Mouse (Mus musculus): ENCODE results near the gene Manbal. TPM values are rescaled to one million over a fixed set of nuclear protein-coding genes. Genes with fewer than 3 reads are reported as not detected.

Gene Manbal
- polyA plus RNA-seq, 1 experiment: 101 TPM

DNA sequence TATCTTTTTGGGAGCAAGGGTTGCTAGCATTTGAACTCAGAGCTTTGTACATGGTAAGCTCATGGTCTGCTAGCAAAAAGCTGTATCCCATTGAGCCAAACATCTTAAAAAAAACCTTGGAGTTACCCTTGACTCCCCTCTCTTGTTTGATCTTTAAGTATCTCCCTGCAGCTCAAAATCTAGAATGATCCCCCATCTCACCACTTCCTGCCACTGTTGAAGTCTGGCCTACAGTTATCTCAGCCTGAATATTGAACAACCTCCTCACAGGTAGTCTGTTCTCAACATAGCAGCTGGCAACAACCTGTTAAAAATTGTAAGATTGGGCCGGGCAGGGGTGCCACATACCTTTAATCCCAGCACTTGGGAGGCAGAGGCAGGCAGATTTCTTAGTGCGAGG is 33.9 kb downstream of the Manbal start:
- Histone ChIP-seq H3K4me1 (ENCODE audit: control insufficient read depth, insufficient read depth, low read length) (no peaks in the 10 kb centered on the region), H3K4me3 (ENCODE audit: insufficient read depth, low read length) (no peak overlapping the region), H3K27ac (ENCODE audit: insufficient read depth, low read length) (no peak overlapping the region)
- TF ChIP-seq POLR2A (IDR thresholded peaks at IDR 0.05; ENCODE audit: extremely low read depth, insufficient read depth, low read length) (no peak), CTCF (IDR thresholded peaks at IDR 0.05; ENCODE audit: extremely low read depth, insufficient read depth, low read length) (no peak)

DNA sequence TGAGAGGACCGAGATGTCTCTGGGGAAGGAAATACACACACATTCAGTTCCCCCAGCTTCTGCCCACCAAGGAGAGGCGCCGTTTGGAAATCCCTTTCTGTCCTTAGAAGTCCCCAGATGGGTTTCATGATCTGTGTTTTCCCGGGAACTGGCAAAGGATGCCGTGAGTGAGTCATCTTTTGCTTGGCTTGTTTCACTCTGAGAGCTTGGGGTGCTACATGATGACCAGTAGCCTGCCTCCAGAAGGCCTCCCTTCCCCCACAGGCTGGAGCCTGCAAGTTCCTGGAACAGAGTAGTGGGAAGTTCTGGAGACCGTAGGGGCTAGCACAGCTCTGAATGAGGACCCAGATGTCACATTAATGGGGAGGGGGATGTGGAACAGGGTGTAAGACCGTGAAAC is 40.2 kb downstream of the Manbal start:
- H3K4me1 ChIP-seq (ENCODE audit: control insufficient read depth, insufficient read depth, low read length): no peaks in the 10 kb centered on the region; the same call in 1 of the 2 replicates
- H3K27ac ChIP-seq (ENCODE audit: insufficient read depth, low read length): no peak overlapping the region
- no peak overlapping the region for H3K4me3 ChIP-seq (ENCODE audit: insufficient read depth, low read length)
- no peak for TF ChIP-seq POLR2A (IDR thresholded peaks at IDR 0.05; ENCODE audit: extremely low read depth, insufficient read depth, low read length)
- TF ChIP-seq CTCF (IDR thresholded peaks at IDR 0.05; ENCODE audit: extremely low read depth, insufficient read depth, low read length): no peak

DNA sequence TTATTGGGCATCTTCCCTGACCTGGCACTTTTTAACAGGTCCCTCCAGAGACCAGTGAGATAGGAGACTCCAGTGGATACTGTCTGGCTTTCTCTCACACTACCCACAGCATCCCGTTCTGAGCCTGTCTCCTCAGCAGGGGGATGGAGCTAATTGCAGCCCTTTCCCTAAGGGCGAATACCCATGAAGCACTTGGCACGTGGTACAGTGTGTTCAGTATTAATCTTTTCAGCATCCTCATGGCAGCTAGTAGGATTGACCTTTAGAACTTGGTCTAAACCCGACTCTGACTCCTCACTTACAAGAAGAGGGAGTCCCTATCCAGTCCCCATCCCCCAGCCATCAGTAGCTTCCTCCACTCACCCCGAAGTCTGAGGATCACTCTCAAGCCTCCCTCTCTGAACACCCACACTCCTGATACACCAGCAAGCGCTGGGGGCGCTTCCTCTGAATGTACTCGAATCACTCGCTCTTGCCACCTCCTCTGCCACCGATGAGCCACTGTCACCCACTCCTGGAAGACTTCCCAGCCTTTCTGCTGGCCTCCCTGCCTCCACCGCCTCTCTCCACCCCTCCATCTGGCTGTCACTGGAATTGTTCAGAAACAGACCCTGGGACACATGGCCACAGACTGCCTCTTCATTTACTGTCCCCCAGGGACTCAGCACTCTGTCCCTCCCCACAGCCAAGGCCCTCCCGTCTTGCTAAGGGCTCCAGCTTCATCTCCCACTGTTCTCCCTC is 42.6 kb downstream of the Manbal start:
- Histone ChIP-seq H3K4me1 (ENCODE audit: control insufficient read depth, insufficient read depth, low read length) (no peaks in the 10 kb centered on the region; the same call in 1 of the 2 replicates), H3K27ac (ENCODE audit: insufficient read depth, low read length) (no peak overlapping the region), H3K4me3 (ENCODE audit: insufficient read depth, low read length) (no peak overlapping the region)
- TF ChIP-seq CTCF (IDR thresholded peaks at IDR 0.05; ENCODE audit: extremely low read depth, insufficient read depth, low read length) (no peak), POLR2A (IDR thresholded peaks at IDR 0.05; ENCODE audit: extremely low read depth, insufficient read depth, low read length) (no peak)

DNA sequence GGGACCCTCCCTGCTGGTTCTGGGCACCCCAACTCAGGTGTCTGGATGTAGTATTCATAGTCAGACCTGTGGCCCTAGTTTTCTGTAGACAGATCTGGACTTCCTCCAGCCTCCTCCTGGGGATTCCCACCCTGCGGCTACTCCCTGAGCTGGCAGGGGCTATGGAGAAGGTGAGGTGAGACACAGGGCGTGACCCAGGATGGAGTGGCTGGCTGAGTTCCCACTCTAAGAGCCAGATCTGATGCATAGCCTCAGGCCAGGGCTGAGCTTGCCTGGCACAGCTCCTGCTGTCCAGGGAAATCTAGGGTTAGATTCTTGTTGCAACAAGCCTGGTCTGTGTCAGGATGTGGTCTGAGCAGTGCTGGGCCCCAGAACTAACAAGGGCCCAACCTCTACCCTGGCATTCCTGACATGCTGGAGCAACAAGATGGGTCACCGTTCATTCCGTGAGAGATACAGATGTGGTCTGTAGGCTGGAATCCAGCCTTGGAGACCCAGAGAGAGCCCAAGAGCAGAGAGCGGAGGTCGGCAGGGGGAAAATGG is 43.8 kb downstream of the Manbal start:
- Histone ChIP-seq H3K4me3 (ENCODE audit: insufficient read depth, low read length) (no peak overlapping the region), H3K27ac (ENCODE audit: insufficient read depth, low read length) (no peak overlapping the region), H3K4me1 (ENCODE audit: control insufficient read depth, insufficient read depth, low read length) (no peaks in the 10 kb centered on the region; the same call in 1 of the 2 replicates)
- TF ChIP-seq POLR2A (IDR thresholded peaks at IDR 0.05; ENCODE audit: extremely low read depth, insufficient read depth, low read length): no peak
- no peak for TF ChIP-seq CTCF (IDR thresholded peaks at IDR 0.05; ENCODE audit: extremely low read depth, insufficient read depth, low read length)

DNA sequence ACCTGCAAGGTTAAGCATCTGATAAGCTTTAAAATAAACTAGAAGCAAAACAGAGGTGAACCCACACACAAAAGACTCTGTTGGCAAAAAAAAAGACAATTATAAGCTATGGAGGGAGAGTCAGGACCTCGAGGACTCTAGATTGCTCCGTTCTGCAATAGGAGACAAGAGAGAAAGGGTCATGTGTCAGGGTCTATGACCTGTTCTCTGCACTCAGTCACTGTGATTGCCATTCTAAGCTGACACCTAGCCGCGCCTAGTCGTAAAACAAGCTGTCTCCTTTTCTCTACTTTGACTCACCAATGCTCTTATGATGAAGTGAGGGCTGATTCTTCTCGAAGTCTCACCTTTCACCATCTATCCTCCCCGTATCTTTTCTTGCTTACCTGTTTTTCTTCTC is 45.1 kb downstream of the Manbal start:
- no peaks in the 10 kb centered on the region; the same call in 1 of the 2 replicates for H3K4me1 ChIP-seq (ENCODE audit: control insufficient read depth, insufficient read depth, low read length)
- no peak for TF ChIP-seq POLR2A (IDR thresholded peaks at IDR 0.05; ENCODE audit: extremely low read depth, insufficient read depth, low read length)
- no peak for TF ChIP-seq CTCF (IDR thresholded peaks at IDR 0.05; ENCODE audit: extremely low read depth, insufficient read depth, low read length)
- H3K27ac ChIP-seq (ENCODE audit: insufficient read depth, low read length): no peak overlapping the region
- H3K4me3 ChIP-seq (ENCODE audit: insufficient read depth, low read length): no peak overlapping the region

DNA sequence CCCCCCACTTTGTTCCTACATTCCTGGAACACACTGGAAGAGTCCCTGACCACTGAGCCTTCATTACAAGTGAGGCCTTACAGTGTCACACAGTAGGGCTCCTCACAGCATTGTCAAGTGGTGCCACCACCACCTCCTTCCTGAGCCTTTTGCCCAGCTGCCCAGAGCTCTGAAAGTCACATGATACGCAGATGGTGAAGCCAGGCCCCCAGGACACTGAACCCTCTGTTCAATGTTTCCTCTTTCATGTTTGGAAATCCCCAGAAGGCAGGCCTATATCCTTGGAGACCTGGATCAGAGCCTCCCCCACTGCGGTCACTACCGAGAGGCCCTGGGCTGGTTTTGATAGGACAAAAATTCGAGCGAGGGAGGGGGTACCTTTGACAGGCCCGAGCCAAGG is 49.8 kb downstream of the Manbal start:
- TF ChIP-seq CTCF (IDR thresholded peaks at IDR 0.05; ENCODE audit: extremely low read depth, insufficient read depth, low read length): no peak
- TF ChIP-seq POLR2A (IDR thresholded peaks at IDR 0.05; ENCODE audit: extremely low read depth, insufficient read depth, low read length): no peak
- Histone ChIP-seq H3K27ac (ENCODE audit: insufficient read depth, low read length) (no peak overlapping the region), H3K4me3 (ENCODE audit: insufficient read depth, low read length) (no peak overlapping the region), H3K4me1 (ENCODE audit: control insufficient read depth, insufficient read depth, low read length) (no peaks in the 10 kb centered on the region)

DNA sequence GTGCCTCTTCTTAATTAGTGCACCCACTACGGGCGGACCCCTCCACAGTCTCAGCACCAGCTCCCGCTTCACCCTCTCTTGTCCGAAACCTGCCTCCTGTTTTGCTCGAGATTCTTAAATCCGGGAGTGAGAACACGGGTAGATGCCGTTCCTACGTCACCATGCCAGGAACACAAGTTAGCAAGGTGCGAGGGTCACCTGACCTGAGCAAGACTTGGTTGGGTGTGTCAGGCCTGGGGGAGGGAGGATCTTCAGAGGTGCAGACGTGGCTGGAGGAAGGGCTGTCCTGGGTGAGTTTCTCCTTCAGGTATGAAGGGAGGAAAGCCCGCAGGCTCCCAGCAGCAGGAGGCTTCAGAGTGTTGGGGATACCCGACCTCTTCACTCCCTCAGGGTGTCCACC is 50.8 kb downstream of the Manbal start, which contains the start of gene Src:
TSS of gene Src (plus strand) at position 239 of the 400 bp plus-strand sequence.
- no peak within 1 kb of the TSS for H3K27ac ChIP-seq (ENCODE audit: insufficient read depth, low read length)
- H3K4me3 ChIP-seq (ENCODE audit: insufficient read depth, low read length): no peak within 1 kb of the TSS
- TF ChIP-seq CTCF (IDR thresholded peaks at IDR 0.05; ENCODE audit: extremely low read depth, insufficient read depth, low read length): no peak
- no peak for TF ChIP-seq POLR2A (IDR thresholded peaks at IDR 0.05; ENCODE audit: extremely low read depth, insufficient read depth, low read length)
- H3K4me1 ChIP-seq (ENCODE audit: control insufficient read depth, insufficient read depth, low read length): peaks cover 2% of the 10 kb centered on the region

DNA sequence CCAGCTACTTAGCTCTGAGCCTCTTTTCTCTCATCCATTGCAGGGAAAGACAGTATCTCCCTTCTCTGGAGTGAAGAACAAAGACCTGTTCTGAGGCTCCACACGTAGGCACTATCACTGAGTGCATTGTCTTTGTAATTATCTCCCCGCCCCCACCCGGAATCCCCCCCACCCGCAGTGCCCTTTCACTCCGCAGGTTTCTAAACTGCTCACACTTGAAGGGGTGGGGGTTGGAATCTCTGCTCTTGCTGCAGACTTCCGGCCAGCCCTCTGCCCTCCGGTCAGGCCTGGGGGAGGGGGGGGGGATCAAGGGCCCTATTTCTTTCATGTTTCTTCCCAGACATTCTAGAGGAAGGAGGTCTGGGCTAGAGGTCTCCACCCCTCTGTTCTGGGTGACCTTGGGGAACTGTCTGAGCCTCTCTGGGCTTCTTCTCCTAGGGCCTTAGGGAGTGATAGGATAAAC is 51.2 kb downstream of the Manbal start:
- TF ChIP-seq POLR2A (IDR thresholded peaks at IDR 0.05; ENCODE audit: extremely low read depth, insufficient read depth, low read length) (no peak), CTCF (IDR thresholded peaks at IDR 0.05; ENCODE audit: extremely low read depth, insufficient read depth, low read length) (no peak)
- H3K4me1 ChIP-seq (ENCODE audit: control insufficient read depth, insufficient read depth, low read length): peaks cover 3% of the 10 kb centered on the region
- H3K27ac ChIP-seq (ENCODE audit: insufficient read depth, low read length): no peak overlapping the region
- no peak overlapping the region for H3K4me3 ChIP-seq (ENCODE audit: insufficient read depth, low read length)

DNA sequence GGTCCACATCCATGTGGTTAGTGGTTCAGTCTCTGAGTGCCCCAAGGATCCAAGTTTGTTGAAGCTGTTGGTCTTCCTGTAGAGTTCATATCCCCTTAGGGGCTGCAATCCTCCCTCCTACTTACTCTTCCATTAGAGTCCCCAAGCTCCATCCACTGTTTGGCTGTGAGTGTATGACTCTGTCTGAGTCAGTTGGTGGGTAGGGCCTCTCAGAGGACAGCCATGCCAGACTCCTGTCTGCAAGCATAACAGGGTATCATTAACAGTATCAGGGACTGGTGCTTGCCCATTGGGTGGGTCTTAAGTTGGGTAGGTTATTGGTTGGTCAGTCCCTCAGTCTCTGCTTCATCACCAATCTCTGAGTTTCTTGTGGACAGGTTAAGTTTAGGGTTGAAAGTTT is 52.1 kb downstream of the Manbal start:
- TF ChIP-seq CTCF (IDR thresholded peaks at IDR 0.05; ENCODE audit: extremely low read depth, insufficient read depth, low read length) (no peak), POLR2A (IDR thresholded peaks at IDR 0.05; ENCODE audit: extremely low read depth, insufficient read depth, low read length) (no peak)
- H3K4me3 ChIP-seq (ENCODE audit: insufficient read depth, low read length): no peak overlapping the region
- no peak overlapping the region for H3K27ac ChIP-seq (ENCODE audit: insufficient read depth, low read length)

DNA sequence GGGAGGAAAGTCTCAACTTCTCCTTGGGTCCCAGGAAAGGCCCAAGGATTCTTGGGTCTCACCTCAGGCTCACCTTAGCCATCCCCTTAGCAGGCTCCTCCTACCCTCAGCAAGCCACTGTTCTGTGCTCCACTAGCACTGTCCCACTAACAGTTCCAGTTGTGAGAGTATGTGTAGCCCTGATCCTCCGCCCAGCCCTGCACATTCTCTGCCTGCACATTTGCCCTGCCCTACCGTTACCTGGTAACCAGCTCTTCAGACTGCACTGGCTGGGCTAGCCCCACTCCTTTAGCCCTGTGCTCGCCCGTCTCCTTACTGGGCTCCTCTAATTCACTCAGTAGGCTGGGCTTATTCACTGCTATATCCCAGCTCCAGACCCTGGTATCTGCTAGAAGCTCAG is 53.0 kb downstream of the Manbal start:
- H3K4me1 ChIP-seq (ENCODE audit: control insufficient read depth, insufficient read depth, low read length): peaks cover 3% of the 10 kb centered on the region

More for the DNA sequence above, 52.1 kb downstream of the Manbal start:
- H3K4me1 ChIP-seq (ENCODE audit: control insufficient read depth, insufficient read depth, low read length): peaks cover 3% of the 10 kb centered on the region

More for the DNA sequence above, 53.0 kb downstream of the Manbal start:
- H3K4me3 ChIP-seq (ENCODE audit: insufficient read depth, low read length): no peak overlapping the region
- TF ChIP-seq CTCF (IDR thresholded peaks at IDR 0.05; ENCODE audit: extremely low read depth, insufficient read depth, low read length) (no peak), POLR2A (IDR thresholded peaks at IDR 0.05; ENCODE audit: extremely low read depth, insufficient read depth, low read length) (no peak)
- no peak overlapping the region for H3K27ac ChIP-seq (ENCODE audit: insufficient read depth, low read length)
